Mouse (Mus musculus) MEL (cell line): ENCODE measurements around the gene Ankrd35.

Experiments
- CTCF ChIP-seq, 3 experiments: IDR thresholded peaks in 2 of 3; conservative IDR thresholded peaks in 1 of 3; 2 replicates each; pipeline ENCODE4 v1.5.1; 2011 to 2012; ENCODE audit warnings: low read length in 3 of 3, low read depth in 2 of 3, mild to moderate bottlenecking in 2 of 3, improper control_type of control experiment in 1 of 3, inconsistent platforms in 1 of 3, mixed read lengths in 1 of 3, moderate library complexity in 1 of 3; ENCODE audit not compliant: control insufficient read depth in 1 of 3, insufficient read depth in 1 of 3, poor library complexity in 1 of 3, severe bottlenecking in 1 of 3
- HCFC1 ChIP-seq: IDR thresholded peaks from 2 replicates; pipeline ENCODE4 v1.6.1; 2012; ENCODE audit warnings: low read depth, mild to moderate bottlenecking, inconsistent platforms, low read length, improper control_type of control experiment, moderate library complexity
- JUND ChIP-seq: IDR thresholded peaks from 2 replicates; pipeline ENCODE4 v1.6.1; 2011; ENCODE audit warnings: low read depth, mild to moderate bottlenecking, improper control_type of control experiment, low read length
- MAFK ChIP-seq: IDR thresholded peaks from 2 replicates; pipeline ENCODE4 v1.6.1; 2011; ENCODE audit warnings: low read depth, mild to moderate bottlenecking, low read length, improper control_type of control experiment, borderline replicate concordance
- MAZ ChIP-seq: IDR thresholded peaks from 2 replicates; pipeline ENCODE4 v1.6.1; 2012; ENCODE audit warnings: low read depth, mild to moderate bottlenecking, inconsistent platforms, low read length, improper control_type of control experiment
- NELFE ChIP-seq: IDR thresholded peaks from 2 replicates; pipeline ENCODE4 v1.6.1; 2011; ENCODE audit warnings: low read depth, low read length, improper control_type of control experiment
- POLR2A ChIP-seq, 2 experiments: IDR thresholded peaks; 2 replicates each; pipeline ENCODE4 v1.6.1; 2011 to 2012; ENCODE audit warnings: low read length in 2 of 2, mild to moderate bottlenecking in 2 of 2, control low read depth in 1 of 2, improper control_type of control experiment in 1 of 2, low read depth in 1 of 2, moderate library complexity in 1 of 2; ENCODE audit not compliant: control insufficient read depth in 1 of 2, insufficient read depth in 1 of 2, poor library complexity in 1 of 2
- POLR2AphosphoS5 ChIP-seq: IDR thresholded peaks from 2 replicates; pipeline ENCODE4 v1.6.1; 2012; ENCODE audit warnings: low read depth, borderline replicate concordance, mild to moderate bottlenecking, inconsistent platforms, low read length, moderate library complexity, mixed read lengths

DNA sequence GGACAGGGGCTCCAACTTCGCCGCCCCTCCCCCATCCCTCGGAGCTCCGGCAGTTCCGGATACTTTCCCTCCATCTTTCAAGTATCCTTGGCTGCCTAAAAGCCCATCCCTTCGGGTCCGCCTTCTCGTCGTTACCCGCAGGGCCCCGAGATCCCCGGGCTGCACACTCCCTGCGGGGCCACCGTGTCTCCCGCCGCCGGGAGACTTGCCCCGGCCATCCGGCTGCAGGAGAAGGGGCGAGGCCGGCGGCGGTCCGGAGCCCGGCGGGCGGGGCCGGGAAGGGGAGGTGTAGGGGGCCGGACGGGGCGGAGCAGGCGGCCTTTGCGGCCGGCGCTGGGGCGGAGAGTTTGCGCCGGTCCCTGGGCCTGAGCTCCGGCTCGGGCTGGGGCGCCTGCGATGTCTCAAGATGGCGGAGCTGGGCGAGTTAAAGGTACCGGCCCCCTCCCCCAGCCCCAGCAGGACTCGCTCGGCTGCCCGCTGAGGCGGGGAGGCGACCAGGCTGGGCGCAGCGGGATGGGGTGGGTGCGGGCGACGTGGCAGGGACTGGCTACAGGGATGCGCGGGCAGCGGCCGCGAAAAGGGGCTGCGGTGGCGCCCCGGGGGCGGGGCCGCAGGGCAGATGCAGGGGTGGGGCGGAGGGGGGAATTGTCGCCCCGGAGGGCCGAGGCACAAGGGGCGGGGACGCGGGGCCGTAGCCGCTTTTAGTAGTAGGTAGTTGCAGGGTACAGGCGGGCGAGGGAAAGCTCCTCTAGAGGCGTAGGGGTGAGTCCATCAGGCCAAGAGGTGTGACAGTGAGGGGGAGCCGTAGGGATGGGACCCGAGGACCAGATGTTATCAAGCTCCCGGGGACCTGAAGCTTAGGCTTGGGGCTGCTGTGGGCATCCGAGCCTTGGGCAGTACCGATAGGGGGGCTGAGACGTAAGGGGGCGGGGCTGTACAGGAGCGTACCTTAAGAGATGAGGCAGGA, 27.1 kb downstream of the Ankrd35 start:
- TF ChIP-seq POLR2A (IDR thresholded peaks at IDR 0.05; ENCODE audit: control insufficient read depth in 1 of 2, insufficient read depth in 1 of 2, low read depth in 1 of 2, low read length in 2 of 2, poor library complexity in 1 of 2) (peak; percentile 62 to 86; a peak in 2 of 4 replicates), MAZ (peak; percentile 93), HCFC1 (peak; percentile 73), CTCF (IDR thresholded peaks at IDR 0.05 in 2 of 3, conservative IDR thresholded peaks at IDR 0.05 in 1 of 3; ENCODE audit: control insufficient read depth in 1 of 3, insufficient read depth in 1 of 3, low read depth in 2 of 3, low read length in 3 of 3, poor library complexity in 1 of 3, severe bottlenecking in 1 of 3) (no peak), MAFK (no peak; the same call in 1 of the 2 replicates), POLR2AphosphoS5 (no peak), NELFE (peak; percentile 66), JUND (no peak)
